Mouse (Mus musculus) spleen, postnatal 10 days (tissue): Measurements from ENCODE around the gene Itga9.

Experiments used
- DNase-seq, 2 experiments: peaks; one replicate each; pipeline ENCODE4 v3.0.0; 2021 to 2022; ENCODE audit warnings: low spot score in 2 of 2

Gene Itga9

GRCm38 (mm10) chr9:118725128-118725527, 118.6 kb downstream of the Itga9 start:
- DNase-seq, result no peak

DNA sequence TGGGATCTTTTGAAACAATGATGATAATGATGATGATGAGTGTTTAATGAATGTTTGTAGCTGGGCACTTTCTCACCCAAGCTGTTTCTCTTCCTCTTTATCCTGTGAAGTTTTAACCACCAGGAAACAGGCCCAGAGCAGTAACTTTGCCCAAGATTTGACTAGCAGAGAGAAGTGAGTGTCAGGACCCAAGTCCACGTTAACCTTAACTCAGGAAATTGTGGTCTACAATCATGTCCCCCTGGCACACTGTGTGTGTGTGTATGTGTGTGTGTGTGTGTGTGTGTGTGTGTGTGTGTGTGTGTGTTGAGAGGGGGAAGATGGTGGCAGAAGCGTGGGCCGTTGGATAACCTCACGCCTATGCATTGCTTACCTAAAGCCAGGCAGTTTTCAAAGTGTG, 120.1 kb downstream of the Itga9 start:
- DNase-seq, result no peak

GRCm38 (mm10) chr9:118728296-118728695, 121.8 kb downstream of the Itga9 start:
- no peak for DNase-seq

DNA sequence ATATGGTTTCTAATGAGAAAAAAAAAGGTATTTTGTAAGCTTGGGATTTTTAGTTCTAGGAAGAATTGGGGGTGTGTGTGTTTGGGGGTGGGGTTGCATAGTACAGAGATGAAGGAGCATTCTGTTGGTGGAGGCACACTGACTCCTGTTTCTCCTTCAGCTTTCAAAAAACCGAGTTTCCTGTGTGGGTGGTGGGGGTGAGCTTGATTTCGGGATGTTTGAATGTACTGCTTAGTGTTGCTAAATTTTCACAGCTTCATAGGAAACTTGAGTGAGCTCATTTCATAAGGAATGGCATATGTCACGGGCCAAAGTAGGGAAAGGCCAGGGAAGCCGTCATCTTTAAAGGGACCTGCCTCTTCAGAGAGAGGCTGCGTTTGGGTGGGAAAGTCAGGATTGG, 122.5 kb downstream of the Itga9 start:
- DNase-seq, result no peak

DNA sequence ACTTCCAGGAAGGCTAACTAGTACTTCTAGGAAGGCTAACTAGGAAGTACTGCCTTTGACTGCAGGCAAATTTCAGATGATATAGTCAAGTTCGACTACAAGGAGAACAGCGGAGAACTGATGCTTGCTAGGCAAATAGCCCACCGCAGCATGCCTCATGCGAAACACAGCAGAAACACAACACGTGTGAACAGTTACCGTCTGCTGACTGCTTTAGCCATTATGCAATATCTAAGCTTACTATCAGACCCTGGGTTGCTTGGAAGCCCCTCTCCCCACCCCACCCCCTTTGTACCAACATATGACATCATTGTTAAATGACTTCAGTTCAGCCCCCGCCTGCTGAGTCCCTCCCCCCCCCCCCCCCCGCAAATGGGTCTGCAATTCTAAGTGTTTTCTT, 123.7 kb downstream of the Itga9 start:
- DNase-seq, result no peak

DNA sequence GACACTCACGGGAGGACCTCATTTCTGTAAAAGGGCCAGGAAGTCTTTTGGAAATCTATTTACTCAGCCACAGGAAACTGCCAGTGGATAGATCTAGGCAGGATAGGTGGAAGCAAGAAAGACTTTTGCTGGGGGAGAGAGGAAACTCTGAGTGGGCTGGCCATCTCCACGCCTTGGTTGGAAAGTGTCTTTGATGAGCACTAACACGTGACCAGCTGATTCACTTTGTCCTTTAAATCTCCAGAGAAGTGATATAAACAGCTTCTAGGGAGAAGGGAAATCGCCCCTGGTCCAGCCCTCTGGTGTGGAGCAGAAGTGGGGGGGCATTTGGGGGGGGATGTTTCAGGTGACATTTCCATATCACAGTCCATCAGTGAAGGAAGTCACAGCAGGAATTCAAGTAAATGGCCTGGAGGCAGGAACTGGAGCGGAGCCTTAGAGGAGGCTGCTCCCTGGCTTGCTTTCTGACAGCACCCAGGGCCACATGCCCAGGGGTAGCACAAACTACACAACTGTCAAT, 124.4 kb downstream of the Itga9 start:
- DNase-seq, result no peak

DNA sequence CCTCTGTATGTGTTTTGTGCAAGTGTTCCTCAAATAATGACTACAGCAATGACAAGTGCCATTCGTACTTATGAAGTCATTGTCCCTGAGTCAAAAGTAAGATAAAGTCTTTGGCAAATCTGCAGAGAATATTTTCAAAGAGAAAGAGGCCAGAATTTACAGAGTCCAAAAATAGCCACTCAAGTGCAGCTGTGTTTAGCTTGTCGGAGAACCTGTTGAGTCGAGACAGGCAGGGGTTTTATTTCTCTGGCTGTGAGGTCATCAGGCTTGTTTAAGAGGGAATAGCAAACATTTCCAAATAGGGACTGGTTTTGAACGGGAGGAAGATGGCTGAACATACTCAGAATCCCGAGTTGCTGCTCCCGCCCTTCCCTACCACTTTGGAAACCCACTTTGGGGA, 125.2 kb downstream of the Itga9 start:
- DNase-seq, result no peak

- no peak for DNase-seq
Observed at GRCm38 (mm10) chr9:118733601-118734000, 127.1 kb downstream of the Itga9 start.

DNA sequence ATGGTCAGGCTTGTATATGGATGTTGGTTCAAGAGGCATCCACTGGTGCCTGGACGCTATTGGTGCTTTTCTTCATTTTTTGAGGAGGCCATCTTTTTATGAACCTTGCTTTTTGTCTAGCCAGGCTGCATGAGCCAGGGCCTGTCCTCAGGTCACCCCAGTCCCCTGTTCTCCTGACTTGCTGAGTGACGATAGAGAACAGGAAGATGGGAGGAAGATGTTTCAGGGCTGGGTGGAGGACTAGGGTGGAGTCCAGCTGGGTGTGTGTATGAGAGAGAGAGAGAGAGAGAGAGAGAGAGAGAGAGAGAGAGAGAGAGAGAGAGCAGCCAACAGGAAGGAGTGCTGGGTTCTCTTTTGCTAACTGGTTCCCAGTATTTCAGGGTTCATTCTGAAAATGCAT, 130.6 kb downstream of the Itga9 start:
- DNase-seq, result no peak

DNA sequence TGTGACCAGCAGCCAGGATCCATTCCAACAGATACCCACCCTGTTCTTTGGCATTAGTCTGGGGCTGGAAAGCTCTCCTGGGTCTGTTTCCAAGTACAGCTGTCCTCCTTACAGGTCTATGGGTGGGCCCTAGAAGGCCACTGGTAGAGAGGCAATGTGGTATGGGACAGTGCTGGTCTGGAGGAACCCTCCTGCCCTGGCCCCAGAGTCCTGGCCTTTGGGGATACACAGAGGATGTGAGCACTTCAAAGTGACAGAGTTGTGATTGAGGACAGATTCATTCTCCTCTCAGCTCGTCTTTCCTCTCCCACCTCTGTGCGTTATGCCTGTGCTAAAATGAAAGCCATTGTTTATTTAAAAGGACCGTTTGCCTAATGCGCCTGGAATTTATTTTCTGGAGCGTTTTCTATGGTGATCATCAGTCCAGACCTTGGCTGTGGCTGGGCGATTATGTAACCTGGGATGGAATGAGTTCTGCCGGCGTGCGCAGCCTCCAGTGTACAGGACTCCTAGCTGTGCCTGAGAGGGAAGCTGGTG, 131.2 kb downstream of the Itga9 start:
- DNase-seq, result no peak

DNA sequence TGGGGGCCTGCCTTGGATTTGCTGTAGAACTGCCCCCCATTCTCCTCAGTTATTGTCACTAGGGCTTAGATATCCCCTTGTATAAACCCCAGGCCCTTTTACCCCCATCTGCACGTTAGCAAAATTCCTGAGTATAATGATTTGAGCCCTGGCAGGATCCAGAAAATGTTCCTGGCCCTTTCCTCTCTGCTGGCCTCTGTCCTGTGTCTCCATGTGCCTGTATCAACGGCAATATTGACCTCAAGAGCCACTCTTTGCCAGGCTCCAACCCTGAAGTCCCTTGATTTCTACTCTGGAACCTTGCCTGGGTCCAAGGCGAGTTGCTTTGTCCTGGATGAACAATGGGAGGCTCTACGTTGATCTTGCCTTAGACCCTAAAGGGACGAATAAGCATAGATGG, 131.8 kb downstream of the Itga9 start:
- DNase-seq, result no peak

- no peak for DNase-seq
Observed at GRCm38 (mm10) chr9:118739071-118739470, 132.6 kb downstream of the Itga9 start.

- DNase-seq, result no peak
Observed at GRCm38 (mm10) chr9:118739659-118740058, 133.2 kb downstream of the Itga9 start.

- DNase-seq, result no peak
Observed at GRCm38 (mm10) chr9:118741268-118741667, 134.8 kb downstream of the Itga9 start.

- no peak for DNase-seq
Observed at GRCm38 (mm10) chr9:118749335-118749949, 143.0 kb downstream of the Itga9 start.

DNA sequence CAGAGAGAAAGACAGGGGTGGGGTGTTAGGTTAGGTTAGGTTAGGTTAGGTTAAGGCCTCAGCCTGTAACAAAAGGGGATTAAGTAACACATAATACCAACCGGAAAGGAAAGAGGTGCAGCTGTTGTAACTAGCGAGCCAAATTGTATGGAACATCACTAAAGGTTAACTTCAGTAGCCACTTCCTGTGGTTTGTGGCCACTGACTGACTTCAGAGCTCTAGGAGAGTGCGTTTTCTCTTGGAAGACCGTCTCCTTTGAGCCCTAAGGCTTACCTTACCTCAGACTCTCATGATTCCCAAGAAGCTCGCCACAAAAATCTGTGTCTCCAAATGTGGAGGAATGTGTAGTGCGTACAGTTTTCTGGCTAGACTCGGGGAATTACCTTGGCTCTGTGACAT, 144.3 kb downstream of the Itga9 start:
- no peak for DNase-seq

- DNase-seq, result no peak
Observed at GRCm38 (mm10) chr9:118752376-118752775, 145.9 kb downstream of the Itga9 start.

DNA sequence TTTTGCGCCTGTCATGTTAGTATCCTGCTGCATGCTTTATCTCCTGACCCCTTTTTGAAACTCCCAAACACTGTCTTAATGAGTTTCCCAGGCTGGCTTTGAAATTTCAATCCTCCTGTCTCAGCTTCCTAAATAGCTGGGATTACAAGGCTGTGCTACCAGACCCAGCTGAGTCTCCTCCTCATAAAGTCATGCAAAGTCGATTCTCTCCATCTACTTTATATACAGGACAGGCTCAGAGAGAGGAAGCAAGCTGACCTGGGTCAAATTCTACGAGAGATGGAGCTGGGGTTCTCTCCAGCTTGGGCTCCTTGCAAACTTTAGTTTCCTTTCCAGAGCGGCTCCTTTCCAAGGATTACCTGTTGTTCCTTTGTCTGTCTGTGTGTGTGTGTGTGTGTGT, 153.0 kb downstream of the Itga9 start:
- DNase-seq, result no peak

DNA sequence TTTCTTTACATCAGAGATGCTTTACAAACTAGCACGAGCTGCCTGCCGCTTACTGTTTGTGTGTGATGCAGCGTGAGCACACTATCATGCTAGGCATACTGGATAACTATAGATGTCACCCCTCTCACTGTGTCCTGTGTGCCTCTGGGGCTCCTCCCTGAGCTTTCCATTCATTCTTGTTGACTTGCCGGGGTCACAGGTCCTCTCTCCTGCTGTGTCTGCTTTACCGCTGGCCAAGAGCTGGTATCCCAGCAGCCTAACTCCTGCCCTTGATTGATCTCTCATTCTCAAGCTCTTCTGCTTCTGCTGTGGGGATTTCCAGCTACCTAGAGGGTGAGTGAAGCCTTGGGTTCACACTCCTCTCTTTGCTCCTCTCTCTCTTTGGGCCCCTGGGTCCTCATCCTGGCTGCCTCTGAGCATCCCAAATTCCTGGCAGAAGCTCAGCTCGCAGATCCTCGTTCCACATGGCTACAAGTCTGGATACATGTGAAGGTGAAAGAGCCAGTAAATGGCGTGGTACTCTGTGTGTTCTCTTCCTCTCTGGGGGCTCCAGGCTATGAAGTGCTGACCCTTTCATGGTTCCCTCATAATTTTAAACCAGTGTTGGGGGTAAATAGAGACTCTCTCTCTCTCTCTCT, 155.6 kb downstream of the Itga9 start:
- DNase-seq, result no peak

DNA sequence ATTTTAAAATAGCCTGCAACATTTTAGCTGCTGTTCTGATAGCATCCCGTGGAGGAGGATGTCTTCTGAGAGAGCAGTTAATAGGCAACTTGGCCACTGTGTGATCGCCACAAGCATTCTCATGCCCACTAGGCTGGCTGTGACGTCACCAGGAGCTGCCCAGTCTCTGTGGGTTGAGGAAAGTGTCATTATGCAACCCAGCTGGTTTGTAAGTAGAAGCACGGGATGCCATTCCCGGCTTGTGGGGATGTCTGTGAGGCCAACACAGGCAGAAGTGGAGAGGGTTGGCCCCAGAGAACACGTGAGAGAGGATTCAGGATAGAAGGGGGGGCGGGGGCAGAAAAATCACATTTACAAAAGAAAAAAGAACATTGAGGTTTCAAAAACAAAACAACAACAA, 156.3 kb downstream of the Itga9 start:
- no peak for DNase-seq

- no peak for DNase-seq
Observed at GRCm38 (mm10) chr9:118763203-118763602, 156.7 kb downstream of the Itga9 start.

- DNase-seq, result no peak
Observed at GRCm38 (mm10) chr9:118763646-118764045, 157.2 kb downstream of the Itga9 start.

DNA sequence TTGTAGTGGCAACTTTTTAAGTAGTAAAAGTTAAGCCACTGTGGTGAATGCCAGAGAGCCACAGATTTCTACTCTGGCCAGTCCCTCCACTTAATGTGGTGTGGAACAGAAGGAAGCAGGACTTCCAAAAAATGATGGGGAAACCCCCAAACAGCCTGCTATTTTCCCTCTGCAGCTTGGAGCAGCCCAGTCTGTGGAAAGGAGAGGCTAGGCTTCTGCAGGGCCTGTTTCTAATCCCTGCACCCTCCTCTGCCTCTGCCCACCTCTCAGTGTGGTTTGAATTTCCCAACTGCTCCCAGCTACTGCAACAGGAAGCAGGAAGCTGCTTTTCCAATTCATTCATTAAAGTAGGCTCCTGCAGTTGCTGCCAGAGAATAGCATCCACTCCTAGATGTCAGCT, 158.6 kb downstream of the Itga9 start:
- no peak for DNase-seq
